Mouse (Mus musculus): ENCODE results near the gene Vtcn1. TPM values are rescaled to one million over a fixed set of nuclear protein-coding genes. Genes with fewer than 3 reads are reported as not detected.

Vtcn1 gene
- polyA plus RNA-seq, 1 experiment from 2014 or later: not detected

DNA sequence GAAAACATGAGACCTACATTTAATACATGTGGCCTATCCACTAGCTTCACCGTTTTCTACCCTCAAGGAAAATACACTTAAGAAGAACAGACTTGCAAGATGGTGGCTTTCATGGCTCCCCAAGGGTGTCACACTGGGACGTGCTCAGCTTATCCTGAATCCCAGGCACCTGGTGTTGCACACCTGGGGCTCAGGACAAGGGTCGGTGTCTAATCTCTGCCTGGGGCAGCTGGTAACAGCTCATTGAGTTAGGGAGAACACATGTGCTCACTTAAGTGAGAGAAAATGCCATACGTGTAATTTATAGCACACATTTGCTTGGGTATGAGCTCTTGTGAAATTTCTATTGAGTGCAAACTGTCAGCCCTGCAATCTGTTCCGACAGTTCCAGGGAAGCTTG is 19.1 kb downstream of the Vtcn1 start:
- WGBS: 72% methylated on average over 5 of the region's 5 CpGs
- no peak overlapping the region for H3K4me3 ChIP-seq (replicated peaks; ENCODE audit: low read length)
- no peak overlapping the region for H3K9ac ChIP-seq (replicated peaks; ENCODE audit: low read depth, low read length)
- no peak overlapping the region for H3K27ac ChIP-seq (ENCODE audit: low read length)
- H3K4me1 ChIP-seq (replicated peaks; ENCODE audit: control insufficient read depth, insufficient read depth, low read length): no peaks in the 10 kb centered on the region
- H3K9me3 ChIP-seq (ENCODE audit: control insufficient read depth, low read length): no peaks in the 10 kb centered on the region
- H3K36me3 ChIP-seq (ENCODE audit: control insufficient read depth, insufficient read depth): no peaks in the 10 kb centered on the region
- H3K4me2 ChIP-seq (ENCODE audit: low read length): no peak overlapping the region
- H3K27me3 ChIP-seq (replicated peaks; ENCODE audit: control insufficient read depth, insufficient read depth, low read length): no peaks in the 10 kb centered on the region
- ATAC-seq: no peak

- Histone ChIP-seq H3K27ac (ENCODE audit: low read length) (no peak overlapping the region), H3K9me3 (ENCODE audit: control insufficient read depth, low read length) (no peaks in the 10 kb centered on the region), H3K4me2 (ENCODE audit: low read length) (no peak overlapping the region), H3K4me3 (replicated peaks; ENCODE audit: low read length) (no peak overlapping the region), H3K9ac (replicated peaks; ENCODE audit: low read depth, low read length) (no peak overlapping the region), H3K4me1 (replicated peaks; ENCODE audit: control insufficient read depth, insufficient read depth, low read length) (no peaks in the 10 kb centered on the region), H3K27me3 (replicated peaks; ENCODE audit: control insufficient read depth, insufficient read depth, low read length) (no peaks in the 10 kb centered on the region), H3K36me3 (ENCODE audit: control insufficient read depth, insufficient read depth) (no peaks in the 10 kb centered on the region)
- no peak for ATAC-seq
- 89% methylated on average over 7 of the region's 7 CpGs for WGBS
Measured at GRCm38 (mm10) chr3:100848348-100848747, 23.1 kb downstream of the Vtcn1 start.

DNA sequence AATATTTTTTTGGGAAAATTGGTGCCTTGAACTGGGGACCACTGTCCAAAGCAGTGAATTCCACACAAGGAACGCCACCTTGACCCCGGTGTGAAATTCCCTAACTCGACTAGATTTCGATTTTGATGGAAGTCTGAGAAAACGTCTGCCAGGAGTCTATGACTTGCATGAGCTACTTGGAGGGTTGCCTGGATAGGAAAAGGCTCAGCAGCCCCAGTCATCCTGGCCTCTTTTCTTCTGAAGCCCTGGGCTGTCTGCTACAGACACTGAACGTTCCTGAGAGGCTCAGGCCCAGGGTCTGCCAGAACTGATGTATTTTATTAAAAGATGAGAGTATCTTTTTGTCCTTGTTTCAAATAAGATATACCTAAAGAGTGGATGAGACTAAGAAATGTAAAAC is 25.2 kb downstream of the Vtcn1 start:
- no peak overlapping the region for H3K4me3 ChIP-seq (replicated peaks; ENCODE audit: low read length)
- H3K4me1 ChIP-seq (replicated peaks; ENCODE audit: control insufficient read depth, insufficient read depth, low read length): no peaks in the 10 kb centered on the region
- no peak overlapping the region for H3K27ac ChIP-seq (ENCODE audit: low read length)
- no peaks in the 10 kb centered on the region for H3K9me3 ChIP-seq (ENCODE audit: control insufficient read depth, low read length)
- WGBS: 78% methylated on average over 6 of the region's 6 CpGs
- ATAC-seq: no peak
- H3K27me3 ChIP-seq (replicated peaks; ENCODE audit: control insufficient read depth, insufficient read depth, low read length): no peaks in the 10 kb centered on the region
- H3K9ac ChIP-seq (replicated peaks; ENCODE audit: low read depth, low read length): no peak overlapping the region
- no peaks in the 10 kb centered on the region for H3K36me3 ChIP-seq (ENCODE audit: control insufficient read depth, insufficient read depth)
- no peak overlapping the region for H3K4me2 ChIP-seq (ENCODE audit: low read length)

DNA sequence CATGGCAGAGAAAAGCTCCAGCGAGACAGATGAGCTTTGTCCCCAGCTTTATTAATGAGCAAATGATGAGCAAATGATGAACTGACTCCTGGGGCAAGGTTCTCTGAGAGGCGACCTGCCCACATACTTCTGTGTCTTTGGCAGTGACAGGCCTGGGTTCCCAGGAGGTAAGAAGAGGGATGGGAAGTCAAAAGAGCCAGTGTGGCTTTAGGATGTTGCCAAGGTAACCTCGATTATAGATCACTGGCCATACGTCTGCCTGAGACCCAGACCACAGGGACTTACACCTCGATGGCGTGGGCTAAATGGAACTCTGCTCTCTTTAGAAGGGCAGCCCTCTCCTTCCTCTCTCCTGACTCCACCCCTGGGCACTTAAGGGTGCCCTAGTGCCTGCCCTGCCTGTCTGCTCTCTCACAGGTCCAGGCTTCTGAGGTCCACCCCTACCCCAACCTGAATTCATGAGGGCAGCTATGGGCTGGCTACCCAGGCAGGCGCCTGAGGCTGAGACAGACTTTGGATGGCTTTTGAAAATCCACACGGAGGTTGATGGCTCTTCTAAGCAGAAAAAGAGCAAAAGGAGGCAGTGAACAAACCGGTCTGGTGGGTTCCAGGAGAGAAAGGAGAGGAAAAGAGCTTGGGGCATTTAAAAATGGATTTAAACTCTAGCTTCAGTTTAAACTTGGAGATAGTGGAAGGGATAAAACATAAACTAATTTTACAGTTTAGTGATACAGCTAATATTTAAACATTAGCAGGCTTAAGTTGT is 31.0 kb downstream of the Vtcn1 start:
- Histone ChIP-seq H3K4me3 (replicated peaks; ENCODE audit: low read length) (no peak overlapping the region), H3K9ac (replicated peaks; ENCODE audit: low read depth, low read length) (no peak overlapping the region), H3K9me3 (ENCODE audit: control insufficient read depth, low read length) (no peaks in the 10 kb centered on the region), H3K4me2 (ENCODE audit: low read length) (no peak overlapping the region), H3K36me3 (ENCODE audit: control insufficient read depth, insufficient read depth) (no peaks in the 10 kb centered on the region), H3K4me1 (replicated peaks; ENCODE audit: control insufficient read depth, insufficient read depth, low read length) (peaks cover 7% of the 10 kb centered on the region), H3K27ac (ENCODE audit: low read length) (no peak overlapping the region), H3K27me3 (replicated peaks; ENCODE audit: control insufficient read depth, insufficient read depth, low read length) (no peaks in the 10 kb centered on the region)
- no peak for ATAC-seq
- WGBS: 71% methylated on average over 9 of the region's 9 CpGs

GRCm38 (mm10) chr3:100857139-100857538 is 31.9 kb downstream of the Vtcn1 start:
- no peaks in the 10 kb centered on the region for H3K27me3 ChIP-seq (replicated peaks; ENCODE audit: control insufficient read depth, insufficient read depth, low read length)
- H3K4me1 ChIP-seq (replicated peaks; ENCODE audit: control insufficient read depth, insufficient read depth, low read length): peaks cover 9% of the 10 kb centered on the region
- H3K9me3 ChIP-seq (ENCODE audit: control insufficient read depth, low read length): no peaks in the 10 kb centered on the region
- H3K4me3 ChIP-seq (replicated peaks; ENCODE audit: low read length): no peak overlapping the region
- H3K9ac ChIP-seq (replicated peaks; ENCODE audit: low read depth, low read length): no peak overlapping the region
- no peak overlapping the region for H3K27ac ChIP-seq (ENCODE audit: low read length)
- WGBS: 93% methylated on average over 5 of the region's 5 CpGs
- ATAC-seq: no peak
- no peak overlapping the region for H3K4me2 ChIP-seq (ENCODE audit: low read length)
- no peaks in the 10 kb centered on the region for H3K36me3 ChIP-seq (ENCODE audit: control insufficient read depth, insufficient read depth)

GRCm38 (mm10) chr3:100858334-100859002 is 33.2 kb downstream of the Vtcn1 start:
- Histone ChIP-seq H3K9ac (replicated peaks; ENCODE audit: low read depth, low read length) (no peak overlapping the region), H3K27me3 (replicated peaks; ENCODE audit: control insufficient read depth, insufficient read depth, low read length) (no peaks in the 10 kb centered on the region), H3K36me3 (ENCODE audit: control insufficient read depth, insufficient read depth) (no peaks in the 10 kb centered on the region), H3K4me3 (replicated peaks; ENCODE audit: low read length) (no peak overlapping the region), H3K4me1 (replicated peaks; ENCODE audit: control insufficient read depth, insufficient read depth, low read length) (peaks cover 9% of the 10 kb centered on the region), H3K4me2 (ENCODE audit: low read length) (no peak overlapping the region), H3K27ac (ENCODE audit: low read length) (no peak overlapping the region), H3K9me3 (ENCODE audit: control insufficient read depth, low read length) (no peaks in the 10 kb centered on the region)
- ATAC-seq: peak; percentile 81
- 58% methylated on average over 5 of the region's 5 CpGs for WGBS

GRCm38 (mm10) chr3:100861307-100862303 is 36.3 kb downstream of the Vtcn1 start:
- Histone ChIP-seq H3K4me2 (ENCODE audit: low read length) (peak overlapping the region; percentile 14; the same call in 1 of the 2 replicates), H3K4me3 (replicated peaks; ENCODE audit: low read length) (no peak overlapping the region), H3K27me3 (replicated peaks; ENCODE audit: control insufficient read depth, insufficient read depth, low read length) (no peaks in the 10 kb centered on the region), H3K27ac (ENCODE audit: low read length) (no peak overlapping the region), H3K9ac (replicated peaks; ENCODE audit: low read depth, low read length) (no peak overlapping the region), H3K36me3 (ENCODE audit: control insufficient read depth, insufficient read depth) (no peaks in the 10 kb centered on the region), H3K4me1 (replicated peaks; ENCODE audit: control insufficient read depth, insufficient read depth, low read length) (peaks cover 9% of the 10 kb centered on the region), H3K9me3 (ENCODE audit: control insufficient read depth, low read length) (no peaks in the 10 kb centered on the region)
- ATAC-seq: peak; percentile 19; the same call in 1 of the 2 replicates
- 49% methylated on average over 23 of the region's 23 CpGs for WGBS

DNA sequence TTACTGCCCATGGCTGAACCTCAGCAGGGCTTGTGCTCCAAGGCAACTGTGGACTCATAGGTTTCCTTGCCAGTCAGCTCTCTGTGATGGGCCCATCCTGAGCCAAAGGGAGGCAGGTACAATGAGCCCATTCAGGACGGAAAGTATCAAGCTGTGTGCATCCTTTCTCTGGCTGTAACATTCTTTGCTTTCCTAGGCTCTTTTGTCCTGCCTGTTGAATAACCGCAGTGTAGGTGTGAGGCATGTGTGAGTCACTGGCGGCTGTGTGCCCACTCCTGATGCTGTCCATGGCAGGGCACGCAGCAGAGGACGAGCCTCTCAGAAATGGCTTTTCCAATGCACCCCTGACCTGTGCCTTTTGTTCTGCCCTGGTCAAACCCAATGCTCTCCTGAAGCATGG is 41.7 kb downstream of the Vtcn1 start:
- Histone ChIP-seq H3K4me2 (ENCODE audit: low read length) (no peak overlapping the region), H3K27me3 (replicated peaks; ENCODE audit: control insufficient read depth, insufficient read depth, low read length) (no peaks in the 10 kb centered on the region), H3K36me3 (ENCODE audit: control insufficient read depth, insufficient read depth) (no peaks in the 10 kb centered on the region), H3K27ac (ENCODE audit: low read length) (no peak overlapping the region), H3K4me1 (replicated peaks; ENCODE audit: control insufficient read depth, insufficient read depth, low read length) (no peaks in the 10 kb centered on the region), H3K9me3 (ENCODE audit: control insufficient read depth, low read length) (no peaks in the 10 kb centered on the region), H3K9ac (replicated peaks; ENCODE audit: low read depth, low read length) (no peak overlapping the region), H3K4me3 (replicated peaks; ENCODE audit: low read length) (no peak overlapping the region)
- whole genome bisulfite sequencing: 15% methylated on average over 5 of the region's 5 CpGs
- ATAC-seq: no peak

DNA sequence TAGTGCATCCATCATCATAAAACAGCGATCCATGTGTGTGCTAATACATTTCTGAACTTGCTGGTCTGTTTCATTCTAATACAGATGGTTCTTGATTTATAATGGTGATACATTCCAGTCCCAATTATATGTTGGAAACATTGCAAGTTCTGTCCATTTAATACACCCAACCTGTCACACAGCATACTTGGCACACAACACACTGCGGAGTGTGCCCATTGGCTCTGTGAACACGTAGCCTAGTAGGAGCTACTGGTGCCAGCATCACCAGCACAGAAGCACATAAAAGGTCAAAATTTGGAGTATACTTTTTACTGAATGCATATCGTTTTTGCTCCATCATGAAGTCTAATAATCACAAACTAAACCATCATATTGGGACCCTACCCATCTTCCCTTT is 51.8 kb downstream of the Vtcn1 start:
- Histone ChIP-seq H3K4me1 (replicated peaks; ENCODE audit: control insufficient read depth, insufficient read depth, low read length) (no peaks in the 10 kb centered on the region), H3K9me3 (ENCODE audit: control insufficient read depth, low read length) (no peaks in the 10 kb centered on the region), H3K4me3 (replicated peaks; ENCODE audit: low read length) (no peak overlapping the region), H3K27ac (ENCODE audit: low read length) (no peak overlapping the region), H3K27me3 (replicated peaks; ENCODE audit: control insufficient read depth, insufficient read depth, low read length) (no peaks in the 10 kb centered on the region), H3K4me2 (ENCODE audit: low read length) (no peak overlapping the region), H3K36me3 (ENCODE audit: control insufficient read depth, insufficient read depth) (no peaks in the 10 kb centered on the region), H3K9ac (replicated peaks; ENCODE audit: low read depth, low read length) (no peak overlapping the region)
- 79% methylated on average over 4 of the region's 4 CpGs for WGBS
- no peak for ATAC-seq

All from forebrain, embryonic 16.5 days (tissue).